Mouse (Mus musculus) macrophage (primary cell): Measurements from ENCODE around the gene Efna3. TPM values are rescaled to one million over a fixed set of nuclear protein-coding genes. Genes with fewer than 3 reads are reported as not detected.

Source experiments
- H3K27ac ChIP-seq: fragments of 350-480 bp; formaldehyde crosslinking; 2 replicates; pipeline ENCODE4 v1.9.0; 2021
- H3K36me3 ChIP-seq: fragments of 350-480 bp; formaldehyde crosslinking; 2 replicates; pipeline ENCODE4 v1.9.0; 2021; ENCODE audit errors: inconsistent target
- H3K4me3 ChIP-seq: fragments of 350-480 bp; formaldehyde crosslinking; 2 replicates; pipeline ENCODE4 v1.9.0; 2021; ENCODE audit errors: inconsistent target
- H3K79me2 ChIP-seq: fragments of 350-480 bp; formaldehyde crosslinking; 2 replicates; pipeline ENCODE4 v1.9.0; 2021; ENCODE audit errors: inconsistent target
- WGBS: methylation state at CpG from one replicate; pipeline ENCODE4 v1.1.7; 2026; ENCODE audit warnings: inconsistent platforms; ENCODE audit not compliant: missing documents; 5-methylcytosine and 5-hydroxymethylcytosine counted together
- polyA plus RNA-seq: library from polyadenylated mRNA; stranded (reverse); fragments of 250-400 nt; gene quantifications from 3 replicates; pipeline ENCODE4 v1.2.4, GENCODE M21; 2018; ENCODE audit warnings: inconsistent platforms

Gene Efna3
- polyA plus RNA-seq, 1 experiment from 2014 or later = not detected

- Histone ChIP-seq H3K79me2 (peaks cover 22% of the 10 kb centered on the region), H3K36me3 (peaks cover 14% of the 10 kb centered on the region), H3K27ac (peak overlapping the region; percentile 79), H3K4me3 (peak overlapping the region; percentile 80)
- 6% methylated on average over 37 of the region's 38 CpGs for WGBS
Measured at GRCm38 (mm10) chr3:89348911-89349868, 26.4 kb upstream of the Efna3 start.

DNA sequence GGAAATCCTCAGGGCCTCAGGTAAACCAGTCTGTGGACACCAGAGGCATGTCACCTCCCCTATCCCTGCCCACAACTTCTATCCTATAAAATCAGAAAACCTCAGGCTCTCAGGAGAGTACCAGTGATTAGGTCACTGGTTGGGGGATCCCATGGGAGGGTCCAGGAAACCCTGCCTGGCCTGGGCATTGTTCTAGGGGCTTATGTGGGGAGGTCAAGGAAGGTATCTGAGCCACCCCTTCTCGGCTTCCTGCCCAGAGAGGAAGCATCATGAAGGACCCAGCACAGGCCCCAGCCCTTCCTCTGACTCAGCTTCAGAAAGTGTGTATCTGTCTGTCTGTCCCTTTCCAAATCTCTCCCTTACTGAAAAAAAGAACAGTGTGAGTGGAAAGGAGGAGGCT lies 25.2 kb upstream of the Efna3 start:
- H3K79me2 ChIP-seq = peaks cover 22% of the 10 kb centered on the region
- peaks cover 27% of the 10 kb centered on the region for H3K36me3 ChIP-seq
- H3K27ac ChIP-seq = peak overlapping the region; percentile 79
- H3K4me3 ChIP-seq = no peak overlapping the region; the same call in 1 of the 2 replicates
- WGBS = 7% methylated on average over 1 of the region's 1 CpGs

DNA sequence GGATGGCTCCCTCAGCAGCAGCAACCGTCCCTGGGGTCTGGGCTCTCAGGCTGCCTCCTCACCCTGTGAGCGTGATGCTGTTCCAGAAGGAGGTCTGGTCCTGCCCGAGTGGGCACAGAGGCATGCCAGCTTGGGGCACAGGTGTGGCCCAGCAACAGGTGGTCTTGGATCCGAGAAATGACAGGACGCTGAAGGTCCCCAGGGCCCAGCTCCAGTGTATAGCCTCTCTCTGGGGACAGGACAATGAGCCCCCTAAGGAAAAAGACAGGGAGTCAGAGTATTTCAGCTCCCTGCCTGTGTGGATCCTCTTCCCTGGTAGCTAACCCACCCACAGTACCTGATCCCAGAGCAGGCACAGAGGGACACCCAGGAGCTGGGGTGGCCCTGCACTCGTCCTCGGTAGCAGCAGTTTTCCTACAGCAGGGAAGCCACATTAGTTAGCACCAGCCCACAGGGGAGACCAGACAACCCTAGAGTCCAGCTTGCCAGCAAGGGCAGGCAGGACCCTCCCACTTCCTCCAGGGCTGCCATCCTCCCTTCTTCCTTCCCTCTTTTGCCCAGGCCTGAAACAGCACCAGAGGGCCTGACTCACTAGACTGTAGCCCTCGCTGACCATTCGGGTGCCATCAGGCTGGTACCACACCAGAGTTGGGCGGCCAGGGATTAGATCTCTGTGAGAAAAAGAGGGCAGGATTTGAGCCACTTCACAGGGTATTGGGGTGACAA lies 24.2 kb upstream of the Efna3 start:
- WGBS = 50% methylated on average over 10 of the region's 10 CpGs
- Histone ChIP-seq H3K36me3 (peaks cover 36% of the 10 kb centered on the region), H3K4me3 (no peak overlapping the region), H3K79me2 (peaks cover 22% of the 10 kb centered on the region), H3K27ac (peak overlapping the region; percentile 79)

DNA sequence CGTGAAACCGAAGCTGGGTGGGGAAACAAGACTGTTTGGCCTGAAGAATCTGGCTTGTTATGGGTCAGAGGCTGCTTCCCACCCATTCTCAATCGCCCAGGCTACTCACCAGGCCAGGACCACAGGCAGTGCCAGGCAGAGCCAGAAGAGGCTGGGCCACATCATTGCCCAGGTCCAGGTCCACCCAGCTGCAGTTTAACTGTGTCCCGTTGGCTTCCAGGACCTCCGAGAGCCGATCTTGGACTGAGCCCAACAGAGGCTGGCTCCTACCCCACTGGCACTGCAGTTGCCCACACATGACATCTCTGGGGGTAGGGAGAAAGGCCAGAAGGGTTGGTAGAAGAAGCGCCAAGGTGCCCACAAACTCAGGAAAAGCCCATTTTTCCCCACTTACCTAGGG lies 20.5 kb upstream of the Efna3 start:
- Histone ChIP-seq H3K27ac (no peak overlapping the region), H3K4me3 (no peak overlapping the region), H3K36me3 (peaks cover 44% of the 10 kb centered on the region), H3K79me2 (peaks cover 8% of the 10 kb centered on the region; the same call in 1 of the 2 replicates)
- 95% methylated on average over 7 of the region's 7 CpGs for WGBS

DNA sequence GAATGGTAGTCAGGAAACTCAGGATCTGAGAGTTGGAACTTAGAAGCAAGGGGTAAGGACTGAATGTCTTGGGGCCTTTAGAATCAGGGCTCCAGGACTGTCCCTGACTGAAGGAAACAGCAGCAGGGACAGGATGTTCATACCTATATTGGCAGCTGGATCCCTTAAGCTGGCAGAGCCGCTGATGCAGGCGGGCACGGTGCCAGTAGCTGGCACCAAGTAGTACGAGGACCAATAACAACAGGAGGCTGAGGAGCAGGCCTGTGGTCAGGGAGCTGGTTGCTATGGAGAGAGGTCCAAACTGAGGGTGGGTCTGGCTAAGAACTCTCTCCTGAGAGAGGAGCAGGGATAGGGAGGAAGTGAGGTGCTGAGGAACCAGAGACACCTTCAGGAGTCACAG lies 19.0 kb upstream of the Efna3 start:
- peaks cover 4% of the 10 kb centered on the region; the same call in 1 of the 2 replicates for H3K79me2 ChIP-seq
- no peak overlapping the region for H3K27ac ChIP-seq
- H3K4me3 ChIP-seq = no peak overlapping the region
- 90% methylated on average over 4 of the region's 4 CpGs for WGBS
- peaks cover 44% of the 10 kb centered on the region for H3K36me3 ChIP-seq

DNA sequence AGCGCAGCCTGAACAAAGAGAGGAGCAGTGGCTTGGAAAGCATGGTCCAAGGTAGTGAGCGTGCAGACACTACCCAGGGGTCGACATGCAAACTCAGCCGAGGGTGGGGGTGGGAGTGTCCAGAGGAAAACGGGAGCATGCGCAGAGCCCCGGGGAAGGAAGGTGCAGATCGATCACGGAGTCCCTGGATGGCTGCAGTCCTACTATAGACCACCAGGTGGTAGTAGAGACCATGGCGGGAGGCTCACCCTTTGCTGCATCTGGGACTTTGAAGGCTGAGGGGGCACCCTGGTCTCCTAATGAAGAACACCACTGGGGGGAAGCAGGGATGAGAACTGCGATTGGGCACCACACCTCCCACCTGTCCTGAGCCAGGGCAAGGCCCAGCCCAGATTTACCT lies 17.7 kb upstream of the Efna3 start:
- Histone ChIP-seq H3K79me2 (no peaks in the 10 kb centered on the region), H3K36me3 (peaks cover 43% of the 10 kb centered on the region), H3K4me3 (no peak overlapping the region), H3K27ac (no peak overlapping the region)
- WGBS = 10% methylated on average over 10 of the region's 11 CpGs

DNA sequence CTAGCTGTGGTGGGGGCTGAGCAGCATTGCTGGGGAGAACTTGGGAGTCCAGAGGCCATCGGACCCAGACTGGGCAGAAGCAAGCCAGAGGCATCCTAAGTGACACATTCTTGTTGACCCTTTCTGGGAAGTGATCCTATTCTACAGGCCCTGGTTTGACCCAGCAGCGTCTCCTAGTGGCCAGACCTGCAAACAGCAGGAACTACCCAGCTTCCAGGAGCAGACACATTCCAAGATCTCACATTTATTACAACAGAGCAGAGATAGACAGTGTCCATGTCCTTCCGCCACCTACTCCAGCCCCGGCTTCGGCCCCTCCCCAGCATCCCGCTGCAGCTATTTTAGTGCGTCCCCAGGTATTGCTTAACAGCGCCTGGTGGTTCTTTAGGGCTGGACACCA lies 16.7 kb upstream of the Efna3 start:
- 54% methylated on average over 8 of the region's 8 CpGs for WGBS
- no peak overlapping the region for H3K4me3 ChIP-seq
- H3K27ac ChIP-seq = no peak overlapping the region
- no peaks in the 10 kb centered on the region for H3K79me2 ChIP-seq
- H3K36me3 ChIP-seq = peaks cover 32% of the 10 kb centered on the region

GRCm38 (mm10) chr3:89337721-89338578 lies 15.2 kb upstream of the Efna3 start, which contains the start of gene Efna4:
Gene Efna4 (minus strand): TSS chr3:89338028.
- H3K4me3 ChIP-seq = no peak within 1 kb of the TSS
- WGBS = 11% methylated on average over 33 of the region's 44 CpGs

DNA sequence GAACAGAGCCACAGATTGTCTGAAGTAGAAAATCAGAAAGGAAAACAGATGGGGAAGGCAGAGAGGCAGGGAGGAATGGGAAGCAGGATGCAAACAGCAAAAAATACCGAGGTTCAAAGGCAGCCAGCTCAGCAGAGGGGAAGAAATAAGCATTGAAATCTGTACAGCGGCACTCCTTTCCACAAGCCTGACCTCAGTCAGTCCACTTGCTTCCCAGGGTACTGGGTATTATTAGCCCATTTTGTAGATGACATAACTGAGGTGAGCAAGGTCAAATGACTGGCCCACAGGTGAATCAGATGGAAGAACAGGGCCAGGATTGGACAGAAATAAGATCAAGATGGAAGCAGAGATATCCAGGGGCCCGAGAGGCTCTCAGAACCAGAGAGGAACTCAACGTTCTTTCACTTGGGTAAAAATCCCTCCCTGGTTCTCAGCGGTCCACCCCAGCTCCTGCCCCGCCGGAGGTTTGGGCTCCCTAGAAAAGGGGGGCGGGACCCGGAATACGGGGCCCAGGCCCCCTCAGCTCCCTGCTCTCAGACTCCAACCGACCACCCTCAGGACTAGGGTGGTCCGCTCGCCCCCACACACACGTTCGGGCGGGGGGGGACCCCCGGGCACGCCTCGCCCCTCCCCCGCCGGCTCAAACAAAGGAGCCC lies 14.4 kb upstream of the Efna3 start:
- Histone ChIP-seq H3K36me3 (peaks cover 10% of the 10 kb centered on the region), H3K79me2 (no peaks in the 10 kb centered on the region), H3K27ac (no peak overlapping the region), H3K4me3 (no peak overlapping the region)
- 9% methylated on average over 17 of the region's 21 CpGs for WGBS

More at GRCm38 (mm10) chr3:89337721-89338578, 15.2 kb upstream of the Efna3 start, which contains the start of gene Efna4:
- Histone ChIP-seq H3K27ac (no peak within 1 kb of the TSS), H3K79me2 (no peaks in the 10 kb centered on the region), H3K36me3 (peaks cover 18% of the 10 kb centered on the region)

GRCm38 (mm10) chr3:89336529-89336928 lies 13.8 kb upstream of the Efna3 start:
- no peaks in the 10 kb centered on the region for H3K79me2 ChIP-seq
- H3K27ac ChIP-seq = no peak overlapping the region
- H3K4me3 ChIP-seq = no peak overlapping the region
- WGBS = 75% methylated on average over 6 of the region's 6 CpGs
- peaks cover 3% of the 10 kb centered on the region; the same call in 1 of the 2 replicates for H3K36me3 ChIP-seq

DNA sequence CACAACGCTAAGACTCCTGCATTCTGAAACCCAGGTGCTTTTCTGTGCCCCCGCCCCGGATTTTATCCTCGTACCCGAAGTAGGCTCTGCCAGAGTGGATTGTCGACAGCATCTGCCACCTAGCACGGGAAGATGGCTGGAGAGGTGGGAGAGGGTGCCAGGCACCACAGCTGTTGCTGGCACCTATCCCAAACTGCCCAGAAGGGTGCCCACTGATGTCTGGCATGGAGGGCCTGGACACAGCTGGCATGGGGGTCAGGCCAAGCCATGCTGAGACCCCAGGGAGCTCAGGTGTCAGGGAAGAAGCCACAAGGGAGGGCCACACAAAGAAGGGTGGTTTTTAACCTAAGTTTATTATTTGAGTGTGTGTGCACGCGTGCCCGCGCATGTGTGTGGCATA lies 10.3 kb upstream of the Efna3 start:
- Histone ChIP-seq H3K4me3 (no peak overlapping the region), H3K79me2 (no peaks in the 10 kb centered on the region), H3K36me3 (no peaks in the 10 kb centered on the region), H3K27ac (no peak overlapping the region)
- 95% methylated on average over 11 of the region's 11 CpGs for WGBS

DNA sequence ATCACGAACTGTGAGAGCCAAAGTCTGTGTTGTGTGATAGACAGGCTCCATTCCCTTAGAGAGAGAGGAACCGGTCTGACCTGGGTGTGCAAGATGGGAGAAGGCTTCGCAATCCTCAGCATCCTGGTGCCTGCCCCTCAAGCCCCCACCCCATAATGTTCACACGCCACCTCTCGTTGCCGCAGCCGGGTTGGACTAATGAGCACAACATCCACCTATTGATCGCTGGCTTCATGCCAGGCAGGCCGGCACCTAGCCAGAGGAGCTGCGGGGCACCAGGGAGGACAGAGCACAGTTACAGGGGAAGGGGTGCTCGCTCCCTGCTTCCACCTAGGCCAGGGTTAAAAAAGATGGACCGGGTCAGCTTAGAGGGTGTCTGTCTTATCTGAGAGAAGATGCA lies 9.7 kb upstream of the Efna3 start:
- no peaks in the 10 kb centered on the region for H3K79me2 ChIP-seq
- no peaks in the 10 kb centered on the region for H3K36me3 ChIP-seq
- no peak overlapping the region for H3K4me3 ChIP-seq
- 89% methylated on average over 12 of the region's 12 CpGs for WGBS
- no peak overlapping the region for H3K27ac ChIP-seq

DNA sequence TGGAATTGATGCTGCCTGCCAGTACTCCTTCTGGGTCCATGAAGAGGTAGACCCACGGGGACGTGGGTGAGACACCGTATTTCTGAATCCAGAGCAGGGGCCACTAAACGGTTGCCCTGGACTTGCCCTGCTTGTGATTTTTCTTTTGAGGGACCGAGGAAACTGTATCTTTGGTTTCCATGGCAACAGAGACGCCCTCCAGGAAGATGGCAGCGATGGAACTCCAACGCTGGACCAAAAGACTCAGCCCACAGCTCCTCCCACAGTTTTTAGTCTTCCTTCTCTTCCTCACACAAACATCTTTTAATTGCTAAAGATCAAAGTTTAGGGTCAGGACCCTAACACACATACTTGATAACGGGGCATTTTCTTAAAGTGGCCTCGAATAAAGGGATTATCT lies 9.2 kb upstream of the Efna3 start:
- no peak overlapping the region for H3K4me3 ChIP-seq
- no peak overlapping the region for H3K27ac ChIP-seq
- WGBS = 89% methylated on average over 10 of the region's 10 CpGs
- H3K36me3 ChIP-seq = no peaks in the 10 kb centered on the region
- H3K79me2 ChIP-seq = no peaks in the 10 kb centered on the region

DNA sequence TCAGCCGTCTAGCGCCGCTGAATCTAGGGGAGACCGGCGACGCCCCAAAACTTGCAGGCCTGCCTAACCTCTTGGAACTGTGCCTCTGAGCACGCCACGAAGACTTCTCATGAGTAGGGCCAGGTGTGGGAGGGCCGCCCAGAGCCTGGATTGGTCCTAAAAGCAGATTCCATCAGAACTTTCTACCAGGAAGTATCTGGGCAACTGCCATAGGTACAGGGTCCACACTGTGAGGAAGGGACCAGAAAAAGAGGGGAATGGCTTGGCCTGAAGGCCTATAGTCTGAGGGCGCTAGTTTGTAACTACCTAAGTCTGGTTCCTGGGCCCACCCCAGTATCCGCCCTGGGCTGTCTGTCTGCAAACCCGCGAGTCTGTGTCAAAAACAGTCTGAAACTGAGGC lies 8.8 kb upstream of the Efna3 start:
- 85% methylated on average over 13 of the region's 13 CpGs for WGBS
- H3K79me2 ChIP-seq = no peaks in the 10 kb centered on the region
- H3K4me3 ChIP-seq = no peak overlapping the region
- no peaks in the 10 kb centered on the region for H3K36me3 ChIP-seq
- H3K27ac ChIP-seq = no peak overlapping the region
